Mouse (Mus musculus) heart, embryonic 10.5 days (tissue): Measurements from ENCODE around the gene Spats2. TPM values are rescaled to one million over a fixed set of nuclear protein-coding genes. Genes with fewer than 3 reads are reported as not detected.
"Not testable (repeated sequence)": the region's sequence is repeated elsewhere in the genome, so short reads cannot be mapped to it uniquely, and the experiment has no call there.

Experiments used
- DNase-seq: peaks from one replicate; pipeline ENCODE4 v3.0.0-alpha.2; 2017; ENCODE audit warnings: low spot score
- H3K27ac ChIP-seq: fragments of 300-500 bp; sonication (generic); 2 replicates; pipeline ENCODE4 v1.5.1; 2016; ENCODE audit warnings: mild to moderate bottlenecking
- H3K27me3 ChIP-seq: fragments of 300-500 bp; sonication (generic); 2 replicates; pipeline ENCODE4 v1.6.1; 2016; ENCODE audit warnings: mild to moderate bottlenecking; ENCODE audit not compliant: poor library complexity, insufficient read depth, severe bottlenecking
- H3K36me3 ChIP-seq: fragments of 300-500 bp; sonication (generic); 2 replicates; pipeline ENCODE4 v1.6.1; 2016; ENCODE audit warnings: mild to moderate bottlenecking, moderate library complexity
- H3K4me1 ChIP-seq: fragments of 300-500 bp; sonication (generic); 2 replicates; pipeline ENCODE4 v1.6.1; 2016; ENCODE audit warnings: mild to moderate bottlenecking
- H3K4me3 ChIP-seq: fragments of 300-500 bp; sonication (generic); 2 replicates; pipeline ENCODE4 v1.5.1; 2016; ENCODE audit warnings: mild to moderate bottlenecking, moderate library complexity
- H3K9me3 ChIP-seq: fragments of 300-500 bp; sonication (generic); 2 replicates; pipeline ENCODE4 v1.6.1; 2016; ENCODE audit warnings: mild to moderate bottlenecking, moderate library complexity
- WGBS: fragments of 180-500 bp; shearing (Covaris S2); methylation state at CpG from one replicate; pipeline ENCODE4 v1.1.7; 2016; 5-methylcytosine and 5-hydroxymethylcytosine counted together
- polyA plus RNA-seq: library from polyadenylated mRNA; unstranded; fragments of >200 nt; fragmentation: Nextera tagmentation; extraction: Ambion mirVana; gene quantifications from 2 replicates; pipeline ENCODE4 v1.2.1, GENCODE M21; 2016

Gene Spats2
- 42.1 and 58.5 TPM in 2 replicates for polyA plus RNA-seq

GRCm38 (mm10) chr15:99125711-99126080, at the start of gene Spats2:
TSS of gene Spats2 (plus strand) at chr15:99125916.
- 1% methylated on average over 12 of the region's 12 CpGs for WGBS
- Histone ChIP-seq H3K4me1 (peaks cover 32% of the 10 kb centered on the region), H3K27ac (peak within 1 kb of the TSS; percentile 99), H3K36me3 (0 out of 2 replicates have a peak, but pooled peaks cover 3% of the 10 kb centered on the region), H3K9me3 (no peaks in the 10 kb centered on the region), H3K4me3 (peak within 1 kb of the TSS; percentile 89), H3K27me3 (no peaks in the 10 kb centered on the region)
- no peak for DNase-seq

- H3K27ac ChIP-seq, DNase-seq, H3K27me3 ChIP-seq, H3K9me3 ChIP-seq: not testable (repeated sequence)
- Histone ChIP-seq H3K36me3 (peaks cover 42% of the 10 kb centered on the region), H3K4me3 (peak overlapping the region; percentile 83), H3K4me1 (peaks cover 37% of the 10 kb centered on the region)
- WGBS: 94% methylated on average over 3 of the region's 3 CpGs
Observed at GRCm38 (mm10) chr15:99076011-99076410, 49.7 kb upstream of the Spats2 start.

GRCm38 (mm10) chr15:99078181-99078910, 47.4 kb upstream of the Spats2 start:
- Histone ChIP-seq H3K27ac (no peak overlapping the region), H3K36me3 (peaks cover 66% of the 10 kb centered on the region), H3K27me3 (peaks cover 7% of the 10 kb centered on the region), H3K4me3 (no peak overlapping the region), H3K4me1 (peaks cover 38% of the 10 kb centered on the region), H3K9me3 (no peaks in the 10 kb centered on the region)
- 71% methylated on average over 15 of the region's 15 CpGs for WGBS
- peak; percentile 70 for DNase-seq

- Histone ChIP-seq H3K27ac (no peak overlapping the region), H3K4me1 (peaks cover 44% of the 10 kb centered on the region), H3K27me3 (peaks cover 21% of the 10 kb centered on the region), H3K4me3 (no peak overlapping the region), H3K9me3 (no peaks in the 10 kb centered on the region), H3K36me3 (peaks cover 71% of the 10 kb centered on the region)
- 84% methylated on average over 3 of the region's 3 CpGs for WGBS
- no peak for DNase-seq
Observed at GRCm38 (mm10) chr15:99079804-99080203, 45.9 kb upstream of the Spats2 start.

- H3K4me1 ChIP-seq: peaks cover 34% of the 10 kb centered on the region
- no peaks in the 10 kb centered on the region for H3K9me3 ChIP-seq
- H3K4me3 ChIP-seq: no peak overlapping the region
- H3K27ac ChIP-seq: no peak overlapping the region
- H3K36me3 ChIP-seq: peaks cover 62% of the 10 kb centered on the region
- peaks cover 46% of the 10 kb centered on the region for H3K27me3 ChIP-seq
- 92% methylated on average over 12 of the region's 12 CpGs for WGBS
- DNase-seq: no peak
Observed at GRCm38 (mm10) chr15:99082322-99082721, 43.4 kb upstream of the Spats2 start.

GRCm38 (mm10) chr15:99082840-99083239, 42.9 kb upstream of the Spats2 start:
- no peak overlapping the region for H3K27ac ChIP-seq
- H3K4me3 ChIP-seq: no peak overlapping the region
- peaks cover 34% of the 10 kb centered on the region for H3K4me1 ChIP-seq
- H3K27me3 ChIP-seq: peaks cover 52% of the 10 kb centered on the region
- 86% methylated on average over 16 of the region's 16 CpGs for WGBS
- DNase-seq: no peak
- no peaks in the 10 kb centered on the region for H3K9me3 ChIP-seq
- peaks cover 56% of the 10 kb centered on the region for H3K36me3 ChIP-seq

- H3K27me3 ChIP-seq: peaks cover 56% of the 10 kb centered on the region
- 71% methylated on average over 9 of the region's 9 CpGs for WGBS
- H3K9me3 ChIP-seq: no peaks in the 10 kb centered on the region
- no peak for DNase-seq
- no peak overlapping the region for H3K4me3 ChIP-seq
- no peak overlapping the region for H3K27ac ChIP-seq
- peaks cover 53% of the 10 kb centered on the region for H3K36me3 ChIP-seq
- H3K4me1 ChIP-seq: peaks cover 34% of the 10 kb centered on the region
Observed at GRCm38 (mm10) chr15:99083258-99083657, 42.5 kb upstream of the Spats2 start.

GRCm38 (mm10) chr15:99083867-99084557, 41.7 kb upstream of the Spats2 start:
- H3K36me3 ChIP-seq: peaks cover 45% of the 10 kb centered on the region
- H3K27ac ChIP-seq: no peak overlapping the region
- peaks cover 63% of the 10 kb centered on the region for H3K27me3 ChIP-seq
- 4% methylated on average over 11 of the region's 11 CpGs for WGBS
- DNase-seq: no peak
- peaks cover 34% of the 10 kb centered on the region for H3K4me1 ChIP-seq
- H3K9me3 ChIP-seq: no peaks in the 10 kb centered on the region
- H3K4me3 ChIP-seq: peak overlapping the region; percentile 45

- H3K36me3 ChIP-seq: peaks cover 42% of the 10 kb centered on the region
- H3K9me3 ChIP-seq: no peaks in the 10 kb centered on the region
- H3K27ac ChIP-seq: no peak overlapping the region
- WGBS: 6% methylated on average over 19 of the region's 19 CpGs
- peaks cover 37% of the 10 kb centered on the region for H3K4me1 ChIP-seq
- no peak for DNase-seq
- H3K4me3 ChIP-seq: peak overlapping the region; percentile 45
- H3K27me3 ChIP-seq: peaks cover 69% of the 10 kb centered on the region
Observed at GRCm38 (mm10) chr15:99084618-99085017, 41.1 kb upstream of the Spats2 start.

- Histone ChIP-seq H3K4me3 (no peak overlapping the region), H3K36me3 (peaks cover 29% of the 10 kb centered on the region), H3K9me3 (no peaks in the 10 kb centered on the region), H3K27me3 (peaks cover 83% of the 10 kb centered on the region), H3K4me1 (peaks cover 37% of the 10 kb centered on the region), H3K27ac (no peak overlapping the region)
- no peak for DNase-seq
- 62% methylated on average over 4 of the region's 4 CpGs for WGBS
Observed at GRCm38 (mm10) chr15:99085997-99086396, 39.7 kb upstream of the Spats2 start.

- no peak for DNase-seq
- H3K9me3 ChIP-seq: no peaks in the 10 kb centered on the region
- 7% methylated on average over 60 of the region's 60 CpGs for WGBS
- H3K27ac ChIP-seq: peak within 1 kb of the TSS; percentile 53; the same call in 1 of the 2 replicates
- H3K4me1 ChIP-seq: peaks cover 37% of the 10 kb centered on the region
- H3K36me3 ChIP-seq: peaks cover 14% of the 10 kb centered on the region
- H3K27me3 ChIP-seq: peaks cover 98% of the 10 kb centered on the region
- H3K4me3 ChIP-seq: peak within 1 kb of the TSS; percentile 49
Observed at GRCm38 (mm10) chr15:99087253-99088075, 38.3 kb upstream of the Spats2 start, which contains the start of gene C1ql4. TSS of gene C1ql4 (minus strand) at chr15:99087817.

GRCm38 (mm10) chr15:99088292-99088691, 37.4 kb upstream of the Spats2 start:
- peak overlapping the region; percentile 53; the same call in 1 of the 2 replicates for H3K27ac ChIP-seq
- peaks cover 44% of the 10 kb centered on the region for H3K4me1 ChIP-seq
- H3K27me3 ChIP-seq: peaks cover 100% of the 10 kb centered on the region
- no peak for DNase-seq
- H3K36me3 ChIP-seq: peaks cover 6% of the 10 kb centered on the region
- H3K4me3 ChIP-seq: peak overlapping the region; percentile 49
- WGBS: under 1% methylated on average over 27 of the region's 27 CpGs
- no peaks in the 10 kb centered on the region for H3K9me3 ChIP-seq
